Mouse (Mus musculus): ENCODE measurements around the gene Cog1. TPM values are rescaled to one million over a fixed set of nuclear protein-coding genes. Genes with fewer than 3 reads are reported as not detected.

Cog1 gene
- 40.6 and 49.9 TPM in 2 replicates for polyA plus RNA-seq (2012; ENCODE audit: insufficient read depth, insufficient read length, missing spikeins)

DNA sequence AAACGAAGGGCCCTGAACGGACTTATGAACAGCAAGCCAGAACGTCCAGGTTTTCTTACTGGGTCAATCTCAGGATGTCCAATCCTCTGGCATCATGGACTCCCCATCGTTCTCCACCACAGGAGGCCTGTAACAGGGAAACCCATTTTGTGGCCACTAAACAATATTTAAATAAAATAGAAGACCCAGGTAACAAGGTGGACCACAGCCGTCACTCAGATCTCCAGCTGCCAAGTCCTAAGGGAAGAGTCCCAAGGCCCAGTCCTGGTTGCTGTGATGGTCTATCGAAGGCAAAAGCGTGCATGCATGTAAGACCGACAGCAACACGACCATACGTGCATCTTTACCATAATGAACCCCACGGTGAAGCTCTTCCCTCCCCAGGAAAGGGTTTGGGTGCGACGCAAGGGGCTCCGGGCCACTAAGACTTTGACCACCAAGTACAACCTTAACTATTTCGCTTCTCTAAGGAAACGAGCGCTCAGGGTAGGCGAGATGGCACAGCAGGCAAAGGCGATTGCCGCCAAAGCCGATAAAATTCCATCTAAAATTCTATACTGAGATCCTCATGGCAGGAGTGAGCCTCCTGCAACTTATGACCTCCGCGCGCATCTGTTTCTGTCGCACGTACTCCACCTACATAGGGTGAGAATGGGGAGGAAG lies at the start of gene Cog1:
Gene Cog1 (plus strand): TSS at position 480 of the 663 bp plus-strand sequence.
- Histone ChIP-seq H3K4me1 (ENCODE audit: control insufficient read depth, insufficient read depth, low read length) (peaks cover 11% of the 10 kb centered on the region), H3K4me3 (ENCODE audit: insufficient read depth, low read length) (peak within 1 kb of the TSS; percentile 82), H3K27ac (ENCODE audit: insufficient read depth, low read depth, low read length) (peak within 1 kb of the TSS; percentile 53)
- TF ChIP-seq POLR2A (IDR thresholded peaks at IDR 0.05; ENCODE audit: borderline replicate concordance, low read depth, low read length) (no peak), CTCF (IDR thresholded peaks at IDR 0.05; ENCODE audit: low read depth, low read length) (no peak; the same call in 1 of the 2 replicates)

GRCm38 (mm10) chr11:113600526-113601245 lies 48.3 kb upstream of the Cog1 start:
- no peak for TF ChIP-seq CTCF (IDR thresholded peaks at IDR 0.05; ENCODE audit: low read depth, low read length)
- TF ChIP-seq POLR2A (IDR thresholded peaks at IDR 0.05; ENCODE audit: borderline replicate concordance, low read depth, low read length) = no peak
- no peak overlapping the region for H3K4me3 ChIP-seq (ENCODE audit: insufficient read depth, low read length)
- no peak overlapping the region for H3K27ac ChIP-seq (ENCODE audit: insufficient read depth, low read depth, low read length)
- H3K4me1 ChIP-seq (ENCODE audit: control insufficient read depth, insufficient read depth, low read length) = no peaks in the 10 kb centered on the region

DNA sequence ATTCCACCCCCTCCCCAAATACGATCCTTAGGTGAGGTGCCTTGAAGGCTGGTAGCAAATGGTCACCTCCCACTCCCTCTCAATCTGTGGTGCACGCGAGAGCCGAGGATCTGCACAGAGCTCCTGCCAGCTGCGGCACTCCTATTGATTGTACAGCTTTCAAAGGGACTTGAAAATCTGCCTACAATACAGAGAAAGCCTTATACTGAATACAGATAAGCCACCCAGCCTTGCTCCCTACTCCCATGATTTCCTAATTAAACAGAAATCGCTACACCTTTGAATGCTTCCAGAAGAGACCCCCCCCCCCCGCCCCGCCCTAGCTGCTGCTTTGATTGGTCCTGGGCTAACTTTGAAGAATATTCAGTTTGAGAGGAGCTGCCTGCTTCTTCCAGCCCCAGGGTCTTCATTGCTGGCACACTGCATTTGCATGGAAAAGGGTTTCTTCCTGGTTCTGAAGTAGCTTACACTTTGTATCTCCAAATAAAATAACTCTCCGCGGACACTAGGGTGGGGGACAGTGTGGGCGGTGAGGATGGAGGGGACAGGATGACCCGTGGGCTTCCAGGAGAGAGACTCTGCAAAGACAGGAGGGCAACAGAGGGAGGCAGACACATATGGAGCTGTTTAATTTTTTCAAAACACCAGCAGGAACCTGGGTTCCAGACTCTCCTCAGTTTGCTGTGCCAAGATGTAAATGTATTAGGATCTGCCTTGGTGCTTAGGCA lies 47.2 kb upstream of the Cog1 start:
- Histone ChIP-seq H3K4me1 (ENCODE audit: control insufficient read depth, insufficient read depth, low read length) (no peaks in the 10 kb centered on the region), H3K27ac (ENCODE audit: insufficient read depth, low read depth, low read length) (no peak overlapping the region), H3K4me3 (ENCODE audit: insufficient read depth, low read length) (no peak overlapping the region)
- no peak for TF ChIP-seq CTCF (IDR thresholded peaks at IDR 0.05; ENCODE audit: low read depth, low read length)

- no peaks in the 10 kb centered on the region for H3K4me1 ChIP-seq (ENCODE audit: control insufficient read depth, insufficient read depth, low read length)
Observed at GRCm38 (mm10) chr11:113607556-113607955, 41.4 kb upstream of the Cog1 start.

DNA sequence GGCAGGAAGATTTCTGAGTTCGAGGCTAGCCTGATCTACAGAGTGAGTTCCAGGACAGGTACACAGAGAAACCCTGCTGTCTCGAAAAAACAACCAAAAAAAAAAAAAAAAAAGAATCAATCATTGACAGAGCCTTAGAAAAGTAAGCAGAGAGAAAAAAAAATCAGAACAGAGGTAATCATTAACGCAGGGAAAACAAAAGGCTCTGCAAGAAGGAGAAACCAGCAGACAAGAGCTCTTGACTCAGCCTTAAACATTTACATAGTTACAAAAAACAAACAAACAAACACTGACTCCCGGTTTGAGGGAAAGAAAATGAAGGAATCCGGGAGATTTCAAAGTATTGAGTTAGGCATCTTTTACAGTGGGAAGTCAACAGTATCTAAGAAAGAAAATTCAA lies 39.4 kb upstream of the Cog1 start:
- TF ChIP-seq POLR2A (IDR thresholded peaks at IDR 0.05; ENCODE audit: borderline replicate concordance, low read depth, low read length) = no peak
- TF ChIP-seq CTCF (IDR thresholded peaks at IDR 0.05; ENCODE audit: low read depth, low read length) = no peak
- no peak overlapping the region for H3K27ac ChIP-seq (ENCODE audit: insufficient read depth, low read depth, low read length)
- H3K4me1 ChIP-seq (ENCODE audit: control insufficient read depth, insufficient read depth, low read length) = no peaks in the 10 kb centered on the region
- H3K4me3 ChIP-seq (ENCODE audit: insufficient read depth, low read length) = no peak overlapping the region

More at GRCm38 (mm10) chr11:113607556-113607955, 41.4 kb upstream of the Cog1 start:
- TF ChIP-seq POLR2A (IDR thresholded peaks at IDR 0.05; ENCODE audit: borderline replicate concordance, low read depth, low read length) (no peak), CTCF (IDR thresholded peaks at IDR 0.05; ENCODE audit: low read depth, low read length) (no peak)
- Histone ChIP-seq H3K27ac (ENCODE audit: insufficient read depth, low read depth, low read length) (no peak overlapping the region), H3K4me3 (ENCODE audit: insufficient read depth, low read length) (no peak overlapping the region)

DNA sequence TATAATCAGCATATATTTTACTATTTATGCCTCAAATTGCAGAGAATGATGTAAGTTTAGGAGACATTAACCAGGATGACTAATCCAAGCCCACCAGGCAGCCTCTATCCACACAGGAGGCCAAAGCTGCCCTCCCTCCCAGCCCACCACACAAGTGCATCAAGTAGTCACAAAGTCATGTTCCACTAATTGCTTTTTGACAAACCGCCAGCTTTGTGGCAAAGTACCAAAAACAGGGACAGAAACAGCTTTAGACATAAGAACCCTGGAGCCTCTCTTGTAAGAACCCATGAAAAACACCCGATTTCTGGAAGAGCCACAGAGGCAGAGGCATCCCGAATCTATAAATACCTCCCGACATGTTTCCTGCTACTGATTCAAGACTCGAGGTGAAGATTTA lies 38.7 kb upstream of the Cog1 start:
- no peak overlapping the region for H3K27ac ChIP-seq (ENCODE audit: insufficient read depth, low read depth, low read length)
- H3K4me1 ChIP-seq (ENCODE audit: control insufficient read depth, insufficient read depth, low read length) = no peaks in the 10 kb centered on the region
- no peak overlapping the region for H3K4me3 ChIP-seq (ENCODE audit: insufficient read depth, low read length)
- TF ChIP-seq POLR2A (IDR thresholded peaks at IDR 0.05; ENCODE audit: borderline replicate concordance, low read depth, low read length) = no peak

GRCm38 (mm10) chr11:113611112-113611646 lies 37.8 kb upstream of the Cog1 start:
- Histone ChIP-seq H3K27ac (ENCODE audit: insufficient read depth, low read depth, low read length) (no peak overlapping the region), H3K4me1 (ENCODE audit: control insufficient read depth, insufficient read depth, low read length) (no peaks in the 10 kb centered on the region), H3K4me3 (ENCODE audit: insufficient read depth, low read length) (no peak overlapping the region)
- TF ChIP-seq CTCF (IDR thresholded peaks at IDR 0.05; ENCODE audit: low read depth, low read length) (no peak), POLR2A (IDR thresholded peaks at IDR 0.05; ENCODE audit: borderline replicate concordance, low read depth, low read length) (no peak)

DNA sequence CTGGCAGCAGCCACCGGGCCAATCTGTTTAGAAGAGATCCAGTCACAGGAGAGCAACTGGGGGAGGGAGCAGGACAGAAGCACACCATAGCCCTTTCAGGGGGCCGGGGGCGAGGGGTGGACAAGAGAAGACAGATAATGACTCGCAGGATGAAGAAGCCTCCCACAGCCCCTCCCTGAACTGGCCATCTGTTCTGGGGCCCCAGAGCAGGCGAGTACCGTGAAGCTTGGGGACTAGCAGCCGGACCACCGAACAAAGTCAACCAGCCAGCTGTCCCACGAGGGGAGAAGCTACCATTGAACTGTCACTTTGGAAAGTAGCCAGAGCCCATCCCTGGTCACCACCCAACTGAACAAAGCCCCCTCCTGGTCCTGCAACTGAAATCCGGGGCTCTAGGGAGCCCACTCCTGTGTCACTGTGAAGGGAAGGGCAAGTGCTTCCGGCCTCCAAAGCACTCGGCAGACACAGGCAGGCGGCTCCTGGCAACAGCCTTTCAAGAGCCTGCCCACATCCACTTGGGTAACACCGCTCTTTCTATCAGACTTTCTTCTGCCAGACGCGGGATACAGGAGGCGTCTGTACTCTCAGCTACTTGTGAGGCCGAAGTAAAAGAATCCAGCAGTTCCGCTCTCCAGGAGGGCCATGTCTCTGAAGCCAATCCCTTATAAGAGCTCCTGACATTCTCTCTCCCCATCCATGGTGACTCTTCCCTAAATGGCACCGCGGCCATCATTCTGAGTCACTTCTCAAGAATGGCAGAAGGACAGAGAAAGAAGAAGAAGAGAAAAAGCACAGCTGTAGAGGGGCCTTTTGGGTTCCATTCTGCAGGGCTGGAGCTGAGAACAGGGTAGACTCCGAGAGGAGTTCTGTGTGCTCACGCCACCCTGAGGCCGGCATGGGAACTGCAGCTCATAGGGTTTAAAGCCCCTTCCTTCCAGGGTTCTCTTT lies 37.0 kb upstream of the Cog1 start:
- TF ChIP-seq POLR2A (IDR thresholded peaks at IDR 0.05; ENCODE audit: borderline replicate concordance, low read depth, low read length) = no peak
- TF ChIP-seq CTCF (IDR thresholded peaks at IDR 0.05; ENCODE audit: low read depth, low read length) = peak; percentile 57; the same call in 1 of the 2 replicates
- H3K4me3 ChIP-seq (ENCODE audit: insufficient read depth, low read length) = no peak overlapping the region
- no peaks in the 10 kb centered on the region for H3K4me1 ChIP-seq (ENCODE audit: control insufficient read depth, insufficient read depth, low read length)
- H3K27ac ChIP-seq (ENCODE audit: insufficient read depth, low read depth, low read length) = no peak overlapping the region

DNA sequence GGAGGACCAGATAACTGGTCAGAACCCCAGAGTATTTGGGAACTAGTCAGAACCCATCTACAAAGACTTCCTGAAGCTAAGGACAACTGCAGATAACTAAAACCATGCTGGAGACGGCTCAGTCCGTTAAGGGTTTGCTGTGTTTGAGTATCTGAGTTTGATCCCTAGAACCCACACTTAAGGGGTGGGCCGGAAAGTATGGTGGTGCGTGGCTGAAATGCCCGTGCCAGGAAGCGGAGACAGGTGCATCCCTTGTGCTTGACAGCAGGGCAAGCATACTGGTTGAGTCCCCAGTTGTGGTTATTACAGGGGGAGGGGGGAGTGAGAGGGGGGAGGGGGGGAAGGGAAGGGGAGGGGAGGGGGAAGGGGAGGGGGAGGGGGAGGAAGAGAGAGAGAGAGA lies 34.5 kb upstream of the Cog1 start:
- Histone ChIP-seq H3K4me3 (ENCODE audit: insufficient read depth, low read length) (no peak overlapping the region), H3K27ac (ENCODE audit: insufficient read depth, low read depth, low read length) (no peak overlapping the region), H3K4me1 (ENCODE audit: control insufficient read depth, insufficient read depth, low read length) (no peaks in the 10 kb centered on the region)
- TF ChIP-seq CTCF (IDR thresholded peaks at IDR 0.05; ENCODE audit: low read depth, low read length) = no peak
- no peak for TF ChIP-seq POLR2A (IDR thresholded peaks at IDR 0.05; ENCODE audit: borderline replicate concordance, low read depth, low read length)

Measured in bone marrow macrophage, adult 2 months (primary cell).